Mouse (Mus musculus) left cerebral cortex, adult 18-20 months (tissue): ENCODE measurements around the gene 2310033P09Rik. TPM values are rescaled to one million over a fixed set of nuclear protein-coding genes. Genes with fewer than 3 reads are reported as not detected.
"Not testable (repeated sequence)": the region's sequence is repeated elsewhere in the genome, so short reads cannot be mapped to it uniquely, and the experiment has no call there.

Source experiments
- DNase-seq, 2 experiments: peaks; one replicate each; pipeline ENCODE4 v3.0.0; 2021 to 2022; ENCODE audit warnings: low spot score in 2 of 2, mixed read lengths in 1 of 2
- total RNA-seq, 2 experiments: library from RNA; stranded (reverse); gene quantifications; 2 replicates each; pipeline ENCODE4 v1.2.3; 2021

The 2310033P09Rik gene
- total RNA-seq, 2 experiments from 2014 or later: 20.6 to 21.2 TPM

DNA sequence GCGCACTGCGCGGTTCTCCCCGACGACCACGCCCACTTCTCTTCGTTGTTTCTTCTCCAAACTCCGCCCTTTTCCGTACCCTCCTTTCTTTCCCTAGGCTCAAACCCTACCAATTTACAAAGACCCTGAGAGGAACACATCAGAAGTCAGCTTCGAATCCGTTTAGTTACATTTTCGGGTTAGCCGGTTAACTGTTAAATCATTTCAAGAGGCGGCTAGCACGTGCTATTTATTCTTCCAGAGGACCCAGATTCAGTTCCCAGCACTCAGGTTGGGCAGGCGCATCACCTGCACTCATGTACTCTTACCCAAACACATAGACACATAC is 16.1 kb upstream of the 2310033P09Rik start, which contains the start of gene Guk1:
Guk1 (minus strand) TSS at position 154 of the 328 bp plus-strand sequence.
- DNase-seq: no peak

DNA sequence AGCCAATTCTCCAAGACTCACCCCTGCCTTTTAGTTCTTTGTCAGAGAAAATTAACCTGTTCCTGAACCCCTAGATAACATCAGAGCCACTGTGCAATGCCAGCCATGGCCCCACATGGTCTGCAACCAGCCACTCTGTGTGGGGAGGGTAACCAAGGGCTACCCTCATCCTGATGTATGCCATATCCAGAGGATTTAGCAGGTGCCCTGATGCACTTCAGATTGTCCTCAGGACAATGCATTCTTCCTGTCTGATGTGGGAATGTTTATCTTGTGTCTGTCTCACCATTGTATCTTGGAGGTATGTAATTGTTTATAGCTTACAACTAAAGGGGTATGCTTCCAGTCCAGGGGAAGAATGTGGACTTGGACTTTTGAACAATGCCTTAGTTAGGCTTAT is 11.9 kb upstream of the 2310033P09Rik start:
- DNase-seq: no peak

DNA sequence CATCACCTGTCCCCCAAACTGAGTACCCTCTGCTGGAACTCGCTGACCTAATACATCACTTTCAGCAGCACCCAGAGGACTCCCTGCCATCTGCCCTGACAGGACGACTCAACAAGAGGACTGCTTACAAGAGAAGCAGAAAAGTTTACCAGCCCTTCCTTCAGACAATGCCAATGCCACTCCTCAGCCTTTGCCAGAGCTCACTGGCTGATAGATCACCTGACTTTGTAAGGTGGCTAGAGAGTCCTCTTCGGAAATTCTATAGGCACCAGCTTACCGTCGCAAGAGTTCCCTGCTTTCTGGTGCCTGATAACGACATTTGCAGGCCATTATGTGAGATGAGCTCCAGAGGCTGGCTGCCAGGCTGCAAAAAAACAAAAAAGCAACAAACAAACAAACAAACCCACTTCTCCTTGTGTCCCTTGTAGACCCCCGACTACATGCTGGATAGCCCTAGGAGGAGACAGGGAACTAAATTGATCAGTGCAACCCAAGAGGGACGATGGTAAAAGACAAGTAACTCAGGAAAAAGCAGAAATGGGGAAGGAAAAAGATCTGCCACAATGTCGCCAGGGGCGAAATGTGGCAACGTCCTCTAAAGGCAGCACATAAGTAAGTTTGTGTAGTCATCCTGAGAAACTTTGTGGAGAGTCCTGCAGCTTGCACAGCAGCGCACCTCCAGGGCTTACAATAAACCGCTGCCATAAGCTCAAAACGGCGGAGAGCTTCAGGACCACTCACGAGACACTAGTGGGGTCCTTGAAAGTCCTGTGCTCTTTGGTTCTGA is 6.7 kb upstream of the 2310033P09Rik start:
- DNase-seq: no peak

DNA sequence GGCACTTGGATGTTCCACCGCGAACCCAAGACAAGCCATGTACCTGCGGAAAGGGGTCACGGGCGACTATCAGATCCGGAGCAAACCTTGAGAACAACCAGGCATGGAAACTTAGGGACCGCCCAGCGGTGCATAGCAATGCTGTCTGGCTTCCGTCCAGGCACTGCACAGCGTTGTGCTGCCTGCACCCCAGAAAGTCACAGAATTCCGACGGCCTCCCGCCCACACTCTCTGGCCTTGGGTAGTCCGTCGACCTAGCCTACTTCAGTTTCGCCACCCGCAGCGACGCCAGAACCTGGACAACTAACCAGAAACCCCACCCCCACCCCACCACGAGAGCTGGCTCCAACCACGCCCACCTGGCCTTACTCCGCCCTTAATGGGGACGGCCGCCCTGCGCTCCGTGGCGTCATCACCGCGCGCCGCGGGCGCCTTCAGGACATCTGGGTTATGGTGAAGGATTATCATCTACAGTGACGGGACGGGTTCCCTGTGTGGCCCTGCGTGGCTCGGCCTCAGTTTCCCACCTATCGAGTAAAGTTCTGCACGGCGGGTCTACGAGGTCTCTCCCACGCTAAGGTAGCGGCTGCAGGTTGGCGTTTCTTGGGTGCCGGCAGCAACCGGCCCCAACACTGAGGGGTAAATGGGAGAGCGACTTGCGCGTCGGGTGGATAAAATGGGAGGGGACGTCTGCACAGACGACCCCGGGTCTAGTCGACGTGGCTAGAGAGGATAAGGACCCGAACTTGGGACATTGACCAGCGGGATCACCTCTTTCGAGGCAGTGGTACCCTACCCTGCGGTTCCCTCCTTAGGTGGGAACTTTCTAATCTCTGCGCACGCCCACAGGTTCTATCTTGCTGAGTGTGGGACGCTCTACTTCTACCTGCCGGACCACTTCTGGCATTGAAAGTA is 5.8 kb upstream of the 2310033P09Rik start, which contains the start of gene Mrpl55:
Mrpl55 (plus strand) TSS at position 406 of the 915 bp plus-strand sequence.
- peak; percentile 92 to 97 for DNase-seq

DNA sequence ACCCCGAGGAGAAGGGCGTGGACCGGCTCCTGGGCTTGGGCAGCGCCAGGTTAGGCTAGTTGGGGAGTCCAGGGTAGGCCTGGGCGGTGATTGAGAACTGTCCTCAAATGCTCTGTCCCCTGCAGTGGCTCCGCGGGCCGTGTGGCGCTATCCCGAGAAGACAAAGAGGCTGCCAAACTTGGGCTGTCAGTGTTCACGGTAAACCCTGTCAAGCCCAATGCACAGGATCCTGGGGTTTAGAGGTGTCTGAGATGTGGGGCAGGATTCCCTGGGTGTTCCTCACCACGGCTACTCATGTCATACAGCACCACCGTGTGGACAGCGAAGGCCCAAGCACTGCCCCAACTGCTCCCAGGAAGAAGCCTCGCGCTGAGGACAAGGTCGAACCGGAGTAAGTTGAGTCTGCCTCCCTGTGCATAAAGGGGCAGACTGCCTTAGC is 901 bp downstream of the 2310033P09Rik start:
- peak; percentile 58 to 64 for DNase-seq

DNA sequence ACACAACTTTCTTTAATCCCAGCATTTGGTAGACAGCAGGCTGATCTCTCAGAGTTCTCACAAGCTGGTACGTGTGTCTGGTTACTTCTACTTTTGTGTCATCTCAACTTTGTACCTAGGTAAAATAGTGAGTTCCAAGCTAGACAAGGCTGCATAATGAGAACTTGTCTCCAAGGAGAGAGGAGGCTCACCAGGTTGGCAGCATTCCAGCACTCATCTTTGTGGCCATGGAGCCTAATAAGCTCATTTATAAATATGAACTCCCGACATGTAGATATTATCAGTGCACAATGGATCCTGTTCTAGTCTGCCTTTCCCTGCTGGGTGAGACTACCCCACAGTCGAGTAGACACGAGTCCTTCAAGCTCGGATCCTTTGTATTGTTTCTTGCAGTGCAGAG is 1.5 kb downstream of the 2310033P09Rik start:
- DNase-seq: no peak

DNA sequence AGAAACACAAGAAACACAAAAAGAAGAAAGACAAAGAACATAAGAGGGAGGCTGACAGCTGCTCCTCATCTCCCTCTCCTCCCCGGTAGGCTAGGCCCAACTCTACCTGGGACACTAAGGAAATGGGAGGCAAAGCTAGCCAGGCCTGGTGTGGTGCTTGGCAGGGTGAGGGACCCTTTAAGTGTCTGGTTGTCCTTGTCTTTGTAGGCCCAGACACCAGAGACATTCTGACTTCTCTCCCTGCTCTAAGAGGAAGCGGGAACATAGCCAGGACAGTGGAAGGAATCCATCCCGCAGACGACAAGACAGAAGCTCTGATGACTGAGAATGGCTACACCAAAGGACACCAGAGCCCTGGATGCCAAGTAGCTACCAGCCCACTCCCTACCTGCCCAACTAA is 1.9 kb downstream of the 2310033P09Rik start:
- no peak for DNase-seq

DNA sequence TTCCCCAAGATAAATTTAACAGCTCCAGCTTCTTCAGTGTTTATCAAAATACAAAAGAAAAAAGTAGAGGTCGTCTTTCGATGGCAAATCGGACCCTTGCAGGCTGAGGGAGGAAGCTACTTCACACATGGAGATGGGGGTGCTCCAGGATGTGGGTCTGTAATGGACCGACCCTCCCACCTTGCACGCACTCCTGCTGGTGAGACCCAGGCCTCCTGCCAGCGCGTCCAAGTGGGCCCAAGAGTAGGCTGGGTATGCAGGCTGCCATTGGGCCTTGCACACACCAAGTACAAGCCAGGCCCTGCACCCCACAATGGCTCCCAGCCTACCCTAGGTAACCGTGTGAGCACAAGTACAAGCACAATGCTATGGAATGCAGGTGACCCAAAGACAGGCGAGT is 3.4 kb downstream of the 2310033P09Rik start:
- not testable (repeated sequence) for DNase-seq

DNA sequence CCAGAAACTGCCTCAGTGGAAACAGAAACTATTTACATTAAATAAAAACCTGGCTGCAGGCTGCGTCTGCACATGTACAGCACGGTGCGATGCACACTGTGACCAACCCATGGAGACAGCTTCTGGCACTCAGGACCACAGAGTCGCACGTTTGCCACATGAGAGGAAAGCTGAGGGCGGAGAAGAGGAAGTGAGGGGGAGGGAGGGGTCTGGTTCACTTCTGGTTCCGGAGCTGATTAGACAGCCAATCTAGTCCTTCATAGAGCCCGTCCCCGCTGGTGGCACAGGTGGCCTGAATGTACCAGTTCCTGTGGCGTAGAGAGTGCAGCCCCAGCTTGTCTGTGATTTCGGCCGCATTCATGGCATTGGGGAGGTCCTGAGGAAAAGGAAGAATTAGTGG is 4.2 kb downstream of the 2310033P09Rik start:
- DNase-seq: not testable (repeated sequence)

DNA sequence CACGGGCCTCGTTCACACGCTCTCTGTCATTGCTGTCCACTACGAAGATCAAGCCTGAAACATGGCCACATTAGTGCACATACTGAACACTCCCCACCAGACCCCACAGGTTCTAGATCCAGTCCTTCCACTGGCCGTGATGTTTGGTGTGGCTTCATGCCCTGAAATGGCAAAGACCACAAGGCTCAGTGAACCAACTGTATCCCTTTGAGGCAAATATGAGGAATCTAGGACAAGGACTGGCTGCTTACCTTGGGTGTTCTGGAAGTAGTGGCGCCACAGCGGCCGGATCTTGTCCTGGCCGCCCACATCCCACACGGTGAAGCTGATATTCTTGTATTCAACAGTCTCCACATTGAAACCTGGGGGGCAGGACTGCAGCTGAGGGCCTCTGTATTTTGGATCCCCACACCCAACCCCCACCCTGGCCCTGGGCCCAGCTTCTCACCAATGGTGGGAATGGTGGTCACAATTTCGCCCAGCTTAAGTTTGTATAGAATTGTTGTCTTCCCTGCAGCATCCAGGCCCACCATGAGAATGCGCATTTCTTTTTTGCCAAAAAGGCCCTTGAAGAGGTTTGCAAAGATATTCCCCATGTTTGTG is 4.9 kb downstream of the 2310033P09Rik start:
- no peak for DNase-seq

DNA sequence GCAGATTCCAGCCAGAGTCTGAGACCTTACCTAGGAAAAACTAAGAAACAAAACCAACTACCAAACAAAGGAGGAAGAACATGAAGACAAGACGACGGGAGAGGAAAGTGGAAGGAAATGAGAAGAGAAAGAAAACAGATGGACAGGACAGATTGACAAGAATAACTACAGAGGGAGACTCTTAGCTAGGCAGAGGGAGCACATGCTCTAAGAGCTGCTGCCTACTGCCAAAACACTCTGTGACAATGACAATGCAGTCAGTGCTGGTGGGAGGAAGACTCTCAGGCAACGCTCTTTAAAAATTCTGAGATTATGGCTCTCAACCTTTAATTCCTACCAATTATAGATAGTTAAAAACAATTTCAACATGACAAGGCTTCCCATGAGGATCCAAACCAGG is 8.8 kb downstream of the 2310033P09Rik start:
- no peak for DNase-seq

DNA sequence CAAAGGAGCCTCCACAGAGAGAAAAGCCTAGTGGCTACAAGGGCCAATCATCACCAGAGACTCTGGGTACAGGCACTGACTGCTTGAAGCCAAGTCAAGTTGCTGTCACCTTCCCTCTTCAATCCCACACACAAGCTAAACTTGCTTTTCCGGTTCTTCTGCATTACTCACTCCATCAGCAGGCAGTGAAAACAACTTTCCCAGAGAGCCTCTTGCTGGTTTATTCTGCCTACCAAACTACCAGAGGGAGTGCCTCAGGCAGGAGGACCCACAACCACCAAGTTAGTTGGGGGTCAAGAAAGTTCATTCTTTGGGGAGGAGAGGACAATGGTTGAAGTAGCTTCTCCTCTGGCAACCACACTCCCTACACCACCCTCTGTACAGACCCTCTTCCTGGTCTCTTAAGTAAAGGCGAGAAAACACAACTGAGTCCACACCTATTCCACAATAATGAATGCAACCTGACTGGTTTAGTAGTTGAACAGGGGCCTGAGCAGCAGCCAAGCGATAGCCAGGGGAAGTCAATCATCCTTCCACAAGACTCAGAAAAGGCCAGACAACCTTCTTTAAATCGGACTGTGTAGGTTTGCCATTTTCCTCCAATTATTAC is 10.4 kb downstream of the 2310033P09Rik start:
- no peak for DNase-seq

DNA sequence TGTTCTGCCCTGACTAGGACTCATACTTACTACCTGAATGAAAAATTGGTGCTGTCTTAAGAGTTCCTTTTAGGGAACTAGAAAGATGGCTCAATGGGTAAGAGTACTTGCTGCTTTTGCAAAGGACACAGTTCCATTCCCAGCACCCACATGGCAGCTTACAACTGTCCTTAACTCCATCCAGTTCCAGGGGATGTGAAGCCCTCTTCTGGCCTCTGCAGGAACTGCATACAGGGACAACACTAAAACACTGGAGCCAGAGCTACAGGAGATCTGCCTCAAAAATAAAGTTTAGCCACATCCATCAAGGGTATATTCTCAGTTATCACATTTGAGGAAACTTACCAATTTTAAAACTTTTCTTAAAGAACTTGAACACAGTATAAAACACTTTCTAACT is 10.9 kb downstream of the 2310033P09Rik start:
- no peak for DNase-seq

DNA sequence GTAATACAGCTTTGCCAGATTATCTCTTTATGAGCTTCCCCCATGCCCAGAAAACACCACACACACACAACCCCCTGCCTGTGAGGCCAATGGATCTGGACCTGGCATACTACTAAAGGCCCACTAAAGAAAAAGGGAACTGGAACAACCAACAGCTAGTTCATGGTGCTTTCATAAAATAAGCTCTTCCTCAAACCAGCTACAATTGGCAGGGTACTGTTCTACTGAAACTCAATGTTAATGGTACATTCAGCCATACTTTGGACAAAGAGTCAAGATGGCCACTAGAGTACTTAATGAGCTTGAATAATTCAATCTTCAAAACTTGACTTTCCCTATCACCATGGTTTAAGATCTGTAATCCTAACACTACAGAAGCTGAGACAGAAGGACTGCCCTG is 13.5 kb downstream of the 2310033P09Rik start:
- no peak for DNase-seq

DNA sequence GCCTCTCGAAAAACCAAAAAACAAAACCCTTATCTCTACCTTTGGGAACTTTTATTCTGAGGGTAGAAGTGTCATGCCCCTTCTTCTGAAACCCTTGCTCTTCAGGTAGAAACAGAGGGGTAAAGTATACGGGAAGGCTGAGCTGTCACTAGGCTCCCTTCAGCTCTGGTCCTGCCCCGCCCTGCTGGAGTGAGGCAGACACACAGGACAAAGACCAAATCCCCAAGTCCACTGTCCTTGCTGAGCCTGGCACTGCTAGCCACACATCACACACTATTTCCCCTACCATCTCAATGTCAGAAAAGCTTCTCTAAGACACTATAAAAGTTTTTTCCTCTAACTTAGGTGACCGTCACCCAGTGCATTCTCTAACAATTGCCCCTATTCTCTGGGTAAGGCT is 14.2 kb downstream of the 2310033P09Rik start:
- DNase-seq: no peak

DNA sequence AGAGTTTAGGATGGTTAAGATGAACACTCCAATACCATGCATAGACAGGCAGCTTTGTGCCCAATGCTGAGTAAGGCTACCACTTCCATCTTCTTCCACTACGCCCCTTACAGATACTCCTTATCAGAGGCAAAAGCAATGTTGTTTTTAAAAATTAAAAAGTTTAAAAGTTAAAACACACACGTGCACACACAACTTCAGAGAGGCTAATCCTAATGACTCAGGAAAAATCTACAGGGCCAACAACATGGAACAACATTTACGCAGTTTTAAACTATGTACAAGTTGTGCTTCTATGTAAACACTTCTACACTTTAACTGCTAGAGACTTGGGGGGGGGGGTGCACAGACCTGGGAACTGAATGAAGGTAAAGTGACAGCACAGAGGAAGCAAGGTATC is 15.9 kb downstream of the 2310033P09Rik start:
- no peak for DNase-seq

DNA sequence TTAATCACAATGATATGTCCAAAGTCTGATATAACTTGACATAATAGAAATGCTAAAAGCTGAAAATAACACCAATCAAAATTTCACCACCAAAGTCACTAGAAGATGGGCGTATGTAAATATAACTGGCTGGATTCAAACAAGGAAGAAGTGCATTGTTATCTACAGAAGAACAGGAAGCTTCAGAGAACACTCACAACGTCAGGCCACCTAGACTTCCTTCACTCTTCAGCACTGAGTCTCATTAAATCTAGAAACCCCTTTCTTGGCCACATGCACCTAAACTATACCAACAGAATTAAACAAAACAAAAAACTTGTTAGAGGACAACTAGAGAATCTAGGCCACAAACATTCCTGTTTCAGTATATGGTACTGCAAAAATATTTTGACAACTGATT is 16.3 kb downstream of the 2310033P09Rik start:
- no peak for DNase-seq

DNA sequence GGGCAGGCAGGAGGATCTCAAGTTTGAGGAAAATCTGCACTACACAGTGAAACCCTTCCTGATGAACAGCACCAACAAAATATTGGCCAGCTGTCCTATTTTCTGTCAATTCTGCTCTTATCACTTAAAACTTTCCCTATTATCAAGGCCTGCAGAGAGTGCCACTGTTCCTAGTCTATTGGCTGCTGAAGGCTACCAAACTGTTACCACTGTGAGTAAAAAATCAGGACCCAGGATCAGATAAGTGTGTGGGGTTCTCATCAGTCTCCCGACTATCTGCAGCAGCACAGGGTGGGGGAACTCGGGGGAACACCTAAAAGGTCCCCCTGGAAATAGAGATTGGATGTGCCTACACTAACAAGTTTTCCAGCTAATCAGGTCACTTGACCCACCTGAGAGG is 17.0 kb downstream of the 2310033P09Rik start:
- DNase-seq: no peak

DNA sequence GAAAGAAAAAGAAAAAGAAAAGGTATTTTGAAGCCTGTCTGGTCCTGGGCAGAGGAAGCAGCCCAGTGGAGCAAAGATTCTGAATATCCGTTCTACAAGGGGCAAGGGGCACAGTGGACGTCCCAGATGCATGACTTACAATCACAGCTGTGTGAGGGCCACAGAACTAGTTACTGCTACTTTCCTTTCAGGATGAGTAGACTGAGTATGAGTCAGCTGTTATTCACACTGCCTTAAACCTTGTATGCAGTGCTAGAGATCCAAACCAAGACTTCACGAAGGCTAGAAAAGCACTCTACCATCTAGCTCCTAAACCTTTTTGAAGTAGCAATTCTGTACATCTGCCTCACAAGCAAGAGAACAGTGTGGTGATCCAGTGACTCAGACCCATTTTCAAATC is 18.1 kb downstream of the 2310033P09Rik start:
- no peak for DNase-seq

DNA sequence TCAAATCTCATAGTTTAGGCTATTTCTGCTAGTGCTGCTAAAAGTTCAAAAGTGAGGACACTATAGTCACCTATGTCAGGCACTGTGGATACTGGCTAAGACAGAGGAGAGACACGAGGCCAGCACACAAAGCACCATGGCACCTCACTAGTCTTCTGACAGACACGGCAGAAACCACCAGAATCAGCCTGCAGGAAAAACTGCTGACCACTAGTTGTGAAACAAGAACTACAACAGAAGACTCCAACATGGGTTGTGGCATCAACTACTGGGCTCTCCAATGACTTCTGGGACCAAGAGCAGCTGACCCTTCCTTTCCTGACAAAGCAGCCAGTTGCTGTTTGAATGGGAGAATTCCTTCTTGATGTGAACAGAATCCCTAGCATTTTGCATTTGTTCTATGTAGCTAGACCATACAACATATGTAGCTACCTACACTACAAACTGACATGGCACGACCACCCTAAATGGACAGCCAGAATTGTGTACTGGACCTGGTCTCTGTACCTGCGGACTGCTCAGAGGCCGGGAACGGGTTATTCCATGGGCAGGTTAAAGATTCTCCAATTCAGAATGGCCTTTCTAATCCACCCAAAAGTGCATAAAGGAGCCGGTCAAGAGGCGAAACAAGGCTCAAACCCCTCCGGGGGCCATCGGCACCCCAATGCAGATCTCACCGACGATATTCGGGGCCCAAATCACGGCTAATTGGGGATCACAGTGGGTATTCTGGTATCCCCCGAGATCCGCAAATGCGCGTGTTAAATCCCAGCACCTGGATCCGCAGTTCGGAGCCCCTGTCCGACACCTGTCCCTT is 18.9 kb downstream of the 2310033P09Rik start:
- no peak for DNase-seq
